In the genomic region with DNA sequence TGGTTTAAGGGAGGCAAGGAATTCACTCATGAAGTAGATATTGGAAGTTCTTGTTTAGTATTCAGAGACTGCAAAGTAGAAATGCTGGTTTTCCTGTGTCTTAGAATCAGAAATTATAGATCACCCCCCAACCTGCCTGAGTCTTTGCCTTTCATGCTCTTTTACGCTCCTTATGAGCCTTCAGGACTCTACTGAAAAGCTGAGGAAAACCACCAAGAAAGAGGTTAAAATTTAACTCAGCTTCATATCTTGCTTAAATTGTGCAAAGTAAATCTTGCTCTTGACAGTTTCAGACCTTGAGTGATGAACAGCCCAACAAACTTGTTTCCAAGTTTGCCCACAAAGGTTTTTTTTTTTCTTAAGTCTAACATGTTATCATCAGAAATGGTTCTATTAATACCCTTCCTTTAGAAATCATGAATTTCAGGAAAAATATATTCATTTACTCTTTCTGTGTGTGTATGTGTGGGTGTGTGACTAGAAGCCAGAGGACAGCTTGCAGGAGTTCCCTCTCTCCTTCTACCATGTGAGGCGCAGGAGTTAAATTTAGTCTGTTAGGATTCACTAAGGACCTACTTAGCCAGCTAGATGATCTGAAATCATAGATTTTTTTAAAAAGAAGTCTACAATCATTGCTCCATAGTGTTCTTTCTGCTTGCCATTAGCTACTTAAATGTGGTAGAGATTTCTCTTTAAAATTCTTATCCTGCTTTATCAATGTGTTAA, we compare ENCODE assay signal across 29 mouse cellular contexts. TPM values are rescaled to one million over a fixed set of nuclear protein-coding genes. Genes with fewer than 3 reads are reported as not detected.
DNase-seq lines count a peak whose midpoint lies in the region; ATAC-seq and TF ChIP-seq lines count a peak whose summit lies in the region.
"Had no signal": no experiment of that assay in that cellular context is flagged by ENCODE, and none has a peak within 500 bp of the region (broad histone marks: within the 10 kb centered on the region; RNA-seq: fewer than 3 reads in every experiment).

No protein-coding gene starts in this region.

- no peak overlapping the region for H3K9ac ChIP-seq in intestine, embryonic 16.5 days (ENCODE audit: low read depth, low read length)
- no peak overlapping the region for H3K9ac ChIP-seq in intestine, postnatal 0 days (ENCODE audit: low read depth, low read length)
- H3K9ac ChIP-seq in kidney, embryonic 16.5 days (replicated peaks; ENCODE audit: low read length) = no peak overlapping the region
- H3K9ac ChIP-seq: forebrain, embryonic 13.5 days; heart, embryonic 13.5 days; hindbrain, embryonic 14.5 days had no signal

- H3K36me3 ChIP-seq in intestine, embryonic 16.5 days (ENCODE audit: control insufficient read depth, insufficient read depth, low read length) = peaks cover 8% of the 10 kb centered on the region; the same call in 1 of the 2 replicates
- H3K36me3 ChIP-seq in intestine, postnatal 0 days (ENCODE audit: control insufficient read depth, insufficient read depth) = peaks cover 4% of the 10 kb centered on the region; the same call in 1 of the 2 replicates
- H3K36me3 ChIP-seq in kidney, embryonic 16.5 days (ENCODE audit: insufficient read depth, low read length) = peaks cover 8% of the 10 kb centered on the region
- H3K36me3 ChIP-seq: forebrain, embryonic 10.5 days; G1E had no signal

- peaks cover 7% of the 10 kb centered on the region; the same call in 1 of the 2 replicates for H3K4me1 ChIP-seq in intestine, embryonic 16.5 days (ENCODE audit: control insufficient read depth, insufficient read depth, low read length)
- 0 out of 2 replicates have a peak, but pooled peaks cover 3% of the 10 kb centered on the region for H3K4me1 ChIP-seq in intestine, postnatal 0 days (replicated peaks; ENCODE audit: control insufficient read depth, insufficient read depth, low read length)
- H3K4me1 ChIP-seq in kidney, embryonic 16.5 days (ENCODE audit: insufficient read depth, low read length) = peaks cover 10% of the 10 kb centered on the region; the same call in 1 of the 2 replicates
- H3K4me1 ChIP-seq: forebrain, embryonic 10.5 days; forebrain, embryonic 13.5 days; heart, embryonic 10.5 days had no signal

- H3K27me3 ChIP-seq in intestine, embryonic 16.5 days (replicated peaks; ENCODE audit: control insufficient read depth, insufficient read depth, low read length) = no peaks in the 10 kb centered on the region
- H3K27me3 ChIP-seq in intestine, postnatal 0 days (replicated peaks; ENCODE audit: control insufficient read depth, insufficient read depth, low read length) = no peaks in the 10 kb centered on the region
- H3K27me3 ChIP-seq in kidney, embryonic 16.5 days (ENCODE audit: insufficient read depth, low read length) = no peaks in the 10 kb centered on the region
- H3K27me3 ChIP-seq: CH12.LX; forebrain, embryonic 13.5 days; heart, embryonic 13.5 days; Patski had no signal

- H3K27ac ChIP-seq in intestine, embryonic 16.5 days (ENCODE audit: low read length) = peak overlapping the region; percentile 33; the same call in 1 of the 2 replicates
- H3K27ac ChIP-seq in intestine, postnatal 0 days (ENCODE audit: low read depth, low read length) = no peak overlapping the region
- 0 out of 2 replicates have a peak overlapping the region, but pooled peaks have one; percentile 4 for H3K27ac ChIP-seq in kidney, embryonic 16.5 days (ENCODE audit: low read length)
- H3K27ac ChIP-seq: forebrain, embryonic 10.5 days; forebrain, embryonic 13.5 days; heart, adult 2 months; heart, embryonic 10.5 days; heart, embryonic 13.5 days; hindbrain, embryonic 14.5 days; hindbrain, postnatal 0 days had no signal

- H3K4me3 ChIP-seq in intestine, embryonic 16.5 days (ENCODE audit: low read length) = no peak overlapping the region
- no peak overlapping the region for H3K4me3 ChIP-seq in intestine, postnatal 0 days (ENCODE audit: low read depth, low read length)
- H3K4me3 ChIP-seq in kidney, embryonic 16.5 days (ENCODE audit: low read length) = no peak overlapping the region
- H3K4me3 ChIP-seq: forebrain, embryonic 10.5 days; forebrain, embryonic 13.5 days; heart, adult 2 months; heart, embryonic 10.5 days; heart, embryonic 13.5 days had no signal

- no peak for TF ChIP-seq CTCF in intestine, postnatal 0 days (IDR thresholded peaks at IDR 0.05; ENCODE audit: low read depth)

- H3K9me3 ChIP-seq in intestine, embryonic 16.5 days (ENCODE audit: control insufficient read depth, low read length) = no peaks in the 10 kb centered on the region
- H3K9me3 ChIP-seq in intestine, postnatal 0 days (ENCODE audit: control insufficient read depth) = no peaks in the 10 kb centered on the region
- H3K9me3 ChIP-seq in kidney, embryonic 16.5 days (ENCODE audit: low read length) = no peaks in the 10 kb centered on the region
- H3K9me3 ChIP-seq: forebrain, embryonic 10.5 days; forebrain, embryonic 13.5 days; G1E; heart, embryonic 10.5 days; heart, embryonic 13.5 days had no signal

- DNase-seq in kidney, adult 18-20 months = no peak
- DNase-seq in brain, adult 2 months (ENCODE audit: low read depth, low spot score) = peak; percentile 52
- DNase-seq in telencephalon, adult 2 months (ENCODE audit: low read depth, low spot score) = peak; percentile 35
- no peak for DNase-seq in embryo, embryonic 10.5 days (ENCODE audit: low spot score)
- DNase-seq: adrenal gland, postnatal 10 days; adrenal gland, postnatal 36 days; B cell, adult 2 months; cerebellum, adult 11 months; cerebellum, adult 2 months; cerebellum, adult 9-11 months; cerebellum, postnatal 25 days; gastrocnemius, postnatal 10 days; gastrocnemius, postnatal 36 days; heart, adult 2 months; heart, postnatal 14 days; heart, postnatal 4 days had no signal

- 0 out of 2 replicates have a peak, but pooled peaks have one; percentile 50 for ATAC-seq in intestine, embryonic 16.5 days
- no peak for ATAC-seq in intestine, postnatal 0 days
- ATAC-seq in kidney, embryonic 16.5 days (ENCODE audit: low FRiP score, low TSS enrichment) = no peak
- ATAC-seq: forebrain, embryonic 13.5 days; forebrain, embryonic 16.5 days; hindbrain, postnatal 0 days; Patski had no signal

- 76% methylated on average over 2 of the region's 2 CpGs for WGBS in intestine, embryonic 16.5 days
- 67% methylated on average over 2 of the region's 2 CpGs for WGBS in intestine, postnatal 0 days
- WGBS in kidney, embryonic 16.5 days = 82% methylated on average over 2 of the region's 2 CpGs

- no peak overlapping the region for H3K4me2 ChIP-seq in intestine, embryonic 16.5 days (ENCODE audit: low read depth, low read length)
- H3K4me2 ChIP-seq in intestine, postnatal 0 days (replicated peaks; ENCODE audit: low read depth) = no peak overlapping the region
- H3K4me2 ChIP-seq in kidney, embryonic 16.5 days (replicated peaks; ENCODE audit: low read depth, low read length) = no peak overlapping the region
- H3K4me2 ChIP-seq: forebrain, embryonic 13.5 days; heart, embryonic 13.5 days; hindbrain, embryonic 14.5 days had no signal

RNA-seq across cellular contexts. Expression of a gene that starts 14.0 kb away (rescaled TPM):
- polyA plus RNA-seq in intestine, embryonic 16.5 days (2015; fragmentation: Nextera tagmentation; extraction: Ambion mirVana) = 96.5 and 109 TPM in 2 replicates
- 81.9 and 94.3 TPM in 2 replicates for polyA plus RNA-seq in intestine, postnatal 0 days (2015; fragmentation: Nextera tagmentation; extraction: Ambion mirVana)
- polyA plus RNA-seq in kidney, embryonic 16.5 days (2015; fragmentation: Nextera tagmentation; extraction: Ambion mirVana) = 68.4 and 74.8 TPM in 2 replicates
- polyA plus RNA-seq: G1E had no signal

Comparison
In these comparisons a context has a peak if more than half of its experiments do, and no peak if none do; other contexts are left out.
1. DNase-seq: peak in brain, adult 2 months (single experiment) and telencephalon, adult 2 months (single experiment); none in kidney, adult 18-20 months (single experiment) and embryo, embryonic 10.5 days (single experiment).